Mouse (Mus musculus): ENCODE results near the gene Ldb2. TPM values are rescaled to one million over a fixed set of nuclear protein-coding genes. Genes with fewer than 3 reads are reported as not detected.
A peak's percentile ranks its signal among the peaks of the same experiment; 100 is the strongest.

The Ldb2 gene
- polyA plus RNA-seq (2012; rRNA removed), result 1.2 and 2.0 TPM in 2 replicates
- 3.0 and 4.2 TPM in 2 replicates for polyA plus RNA-seq (2014; fragmentation: Nextera tagmentation; extraction: Ambion mirVana)

DNA sequence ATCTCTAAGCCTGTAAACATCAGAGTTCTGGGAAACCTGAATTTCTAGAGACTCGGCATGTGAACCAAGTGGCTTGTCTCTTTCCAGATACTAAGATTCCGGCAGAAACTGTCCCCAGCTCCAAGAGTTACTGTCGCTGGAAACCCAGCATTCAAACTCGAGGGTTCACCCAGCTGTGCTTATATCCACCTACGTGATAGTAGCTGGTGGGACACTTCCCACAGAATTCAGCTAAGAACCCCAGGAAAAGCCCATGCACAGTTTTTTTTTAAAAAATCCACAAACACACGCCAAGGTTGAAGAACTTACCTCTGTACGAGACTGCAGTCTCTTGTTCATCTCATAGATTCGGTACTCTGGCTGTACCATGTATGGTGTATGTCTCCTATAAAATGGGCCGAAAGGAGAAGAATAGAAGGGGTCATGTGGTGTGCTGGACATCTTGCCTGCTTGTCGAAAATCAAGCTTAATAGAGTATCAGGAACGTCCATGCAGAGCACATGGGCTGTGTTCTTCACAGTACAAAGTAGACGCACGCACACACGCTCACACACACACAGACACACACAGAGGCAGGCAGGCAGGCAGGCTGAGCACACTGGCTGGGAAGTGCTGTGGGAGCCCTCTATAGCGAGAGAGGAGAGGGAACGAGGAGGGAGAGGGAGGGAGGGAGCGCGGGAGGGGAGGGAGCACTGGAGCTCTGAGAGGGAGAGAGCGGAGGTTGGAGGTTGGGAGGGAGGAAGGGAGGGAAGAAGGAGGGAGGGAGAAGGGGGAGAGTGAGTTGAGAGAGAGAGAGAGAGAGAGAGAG lies at the start of gene Ldb2:
Gene Ldb2, minus strand, starts transcription at position 628 of the 808 bp plus-strand sequence.
- Histone ChIP-seq H3K27ac (no peak within 1 kb of the TSS), H3K9ac (replicated peaks) (no peak within 1 kb of the TSS), H3K4me3 (ENCODE audit: insufficient read depth in 1 of 2, low read depth in 2 of 2, low read length in 2 of 2) (peak within 1 kb of the TSS; percentile 20 to 53), H3K4me1 (replicated peaks; ENCODE audit: control insufficient read depth in 2 of 2, insufficient read depth in 2 of 2, low read length in 1 of 2) (no peaks in the 10 kb centered on the region), H3K4me2 (ENCODE audit: low read depth) (peak within 1 kb of the TSS; percentile 28; the same call in 1 of the 2 replicates), H3K27me3 (ENCODE audit: control insufficient read depth, insufficient read depth, low read length) (no peaks in the 10 kb centered on the region), H3K36me3 (replicated peaks; ENCODE audit: control insufficient read depth, insufficient read depth, low read depth) (no peaks in the 10 kb centered on the region), H3K9me3 (ENCODE audit: control insufficient read depth, low read length) (no peaks in the 10 kb centered on the region)
- ATAC-seq (ENCODE audit: insufficient read depth) (no peak), DNase-seq (ENCODE audit: low read depth in 3 of 3, low spot score in 3 of 3) (no peak)
- WGBS (ENCODE audit: insufficient replicate concordance), result under 1% methylated on average over 19 of the region's 19 CpGs
- TF ChIP-seq CTCF (IDR thresholded peaks at IDR 0.05; ENCODE audit: low read depth), result no peak
- no peak for TF ChIP-seq EP300 (IDR thresholded peaks at IDR 0.05; ENCODE audit: low read depth)

DNA sequence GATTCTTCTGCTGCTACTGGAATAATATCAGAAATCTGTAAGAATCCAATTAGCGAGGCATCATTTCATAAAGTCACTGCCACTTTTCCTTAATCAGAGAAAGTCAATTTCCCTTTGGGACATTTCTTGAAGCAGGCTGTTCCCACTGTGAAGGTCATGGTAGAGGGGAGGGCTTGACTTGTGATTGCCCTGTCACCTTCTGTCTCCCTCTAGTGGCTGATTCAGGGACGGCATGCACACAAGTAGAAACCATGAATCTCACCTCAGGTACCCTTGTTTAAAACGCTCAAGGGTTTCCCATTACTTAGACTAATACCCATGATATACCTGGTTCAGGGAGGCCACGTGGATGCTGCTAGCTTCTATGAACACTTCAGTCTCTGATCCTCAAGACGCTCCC lies 31.8 kb upstream of the Ldb2 start:
- peak in 1 of 3 experiments; percentile 1 for DNase-seq (ENCODE audit: low read depth in 3 of 3, low spot score in 3 of 3)
- TF ChIP-seq CTCF (IDR thresholded peaks at IDR 0.05; ENCODE audit: low read depth) (peak; percentile 74), EP300 (IDR thresholded peaks at IDR 0.05; ENCODE audit: low read depth) (no peak)
- no peak for ATAC-seq (ENCODE audit: insufficient read depth)
- no peak overlapping the region for H3K27ac ChIP-seq
- H3K4me2 ChIP-seq (ENCODE audit: low read depth), result no peak overlapping the region
- no peaks in the 10 kb centered on the region for H3K4me1 ChIP-seq (replicated peaks; ENCODE audit: control insufficient read depth in 2 of 2, insufficient read depth in 2 of 2, low read length in 1 of 2)
- H3K9ac ChIP-seq (replicated peaks), result no peak overlapping the region
- no peaks in the 10 kb centered on the region for H3K27me3 ChIP-seq (ENCODE audit: control insufficient read depth, insufficient read depth, low read length)
- no peaks in the 10 kb centered on the region for H3K36me3 ChIP-seq (replicated peaks; ENCODE audit: control insufficient read depth, insufficient read depth, low read depth)
- H3K9me3 ChIP-seq (ENCODE audit: control insufficient read depth, low read length), result no peaks in the 10 kb centered on the region
- H3K4me3 ChIP-seq (ENCODE audit: insufficient read depth in 1 of 2, low read depth in 2 of 2, low read length in 2 of 2), result no peak overlapping the region
- 35% methylated on average over 5 of the region's 5 CpGs for WGBS (ENCODE audit: insufficient replicate concordance)

DNA sequence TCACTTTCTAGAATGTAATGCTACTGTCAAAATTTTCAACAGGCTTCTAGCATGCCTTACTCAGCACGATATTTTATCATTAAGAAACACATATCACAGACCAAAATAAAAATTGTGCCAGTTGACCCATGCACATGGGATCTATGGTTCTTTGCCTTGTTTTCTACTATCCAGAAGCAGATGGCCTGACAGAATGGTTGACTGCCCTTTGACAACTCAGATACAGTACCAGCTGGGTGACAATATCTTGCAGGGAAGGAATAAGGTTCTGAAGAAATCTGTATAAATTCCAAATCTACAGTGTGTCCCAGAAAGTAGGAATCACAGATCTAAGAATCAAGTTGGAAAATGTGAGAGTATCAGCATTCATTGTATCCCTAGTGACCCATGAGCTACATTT lies 16.0 kb upstream of the Ldb2 start:
- TF ChIP-seq EP300 (IDR thresholded peaks at IDR 0.05; ENCODE audit: low read depth) (no peak), CTCF (IDR thresholded peaks at IDR 0.05; ENCODE audit: low read depth) (no peak)
- no peaks in the 10 kb centered on the region for H3K4me1 ChIP-seq (replicated peaks; ENCODE audit: control insufficient read depth in 2 of 2, insufficient read depth in 2 of 2, low read length in 1 of 2)
- no peak overlapping the region for H3K4me2 ChIP-seq (ENCODE audit: low read depth)
- no peak for ATAC-seq (ENCODE audit: insufficient read depth)
- H3K9me3 ChIP-seq (ENCODE audit: control insufficient read depth, low read length), result no peaks in the 10 kb centered on the region
- WGBS (ENCODE audit: insufficient replicate concordance), result 43% methylated on average over 1 of the region's 1 CpGs
- no peaks in the 10 kb centered on the region for H3K27me3 ChIP-seq (ENCODE audit: control insufficient read depth, insufficient read depth, low read length)
- no peak for DNase-seq (ENCODE audit: low read depth in 3 of 3, low spot score in 3 of 3)
- no peaks in the 10 kb centered on the region for H3K36me3 ChIP-seq (replicated peaks; ENCODE audit: control insufficient read depth, insufficient read depth, low read depth)
- H3K9ac ChIP-seq (replicated peaks), result no peak overlapping the region
- no peak overlapping the region for H3K4me3 ChIP-seq (ENCODE audit: insufficient read depth in 1 of 2, low read depth in 2 of 2, low read length in 2 of 2)
- no peak overlapping the region for H3K27ac ChIP-seq

DNA sequence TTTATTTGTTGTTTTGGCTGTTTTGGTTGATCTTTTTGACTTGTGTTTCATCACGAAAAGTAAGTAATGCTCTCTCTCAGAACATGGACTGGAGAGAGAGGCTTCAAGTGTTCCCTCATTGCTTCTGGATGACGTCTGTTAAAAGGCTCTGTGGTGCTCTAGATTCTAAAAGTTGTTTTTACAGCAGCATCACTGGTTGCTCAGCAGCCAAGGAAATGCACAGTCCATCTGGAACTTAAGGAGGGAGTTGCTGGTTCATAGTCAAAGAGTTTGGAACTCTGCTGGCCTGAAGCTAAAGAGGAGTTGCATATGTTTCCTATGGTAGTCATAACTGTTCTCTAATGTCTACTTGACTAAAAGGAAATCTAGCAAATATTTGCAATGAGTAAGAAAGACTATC lies 6.5 kb upstream of the Ldb2 start:
- Histone ChIP-seq H3K36me3 (replicated peaks; ENCODE audit: control insufficient read depth, insufficient read depth, low read depth) (no peaks in the 10 kb centered on the region), H3K9ac (replicated peaks) (no peak overlapping the region), H3K4me2 (ENCODE audit: low read depth) (no peak overlapping the region), H3K4me1 (replicated peaks; ENCODE audit: control insufficient read depth in 2 of 2, insufficient read depth in 2 of 2, low read length in 1 of 2) (no peaks in the 10 kb centered on the region), H3K27ac (no peak overlapping the region), H3K9me3 (ENCODE audit: control insufficient read depth, low read length) (no peaks in the 10 kb centered on the region), H3K4me3 (ENCODE audit: insufficient read depth in 1 of 2, low read depth in 2 of 2, low read length in 2 of 2) (no peak overlapping the region), H3K27me3 (ENCODE audit: control insufficient read depth, insufficient read depth, low read length) (no peaks in the 10 kb centered on the region)
- TF ChIP-seq EP300 (IDR thresholded peaks at IDR 0.05; ENCODE audit: low read depth), result no peak
- TF ChIP-seq CTCF (IDR thresholded peaks at IDR 0.05; ENCODE audit: low read depth), result no peak
- 46% methylated on average over 2 of the region's 2 CpGs for WGBS (ENCODE audit: insufficient replicate concordance)
- no peak for ATAC-seq (ENCODE audit: insufficient read depth)
- no peak for DNase-seq (ENCODE audit: low read depth in 3 of 3, low spot score in 3 of 3)

DNA sequence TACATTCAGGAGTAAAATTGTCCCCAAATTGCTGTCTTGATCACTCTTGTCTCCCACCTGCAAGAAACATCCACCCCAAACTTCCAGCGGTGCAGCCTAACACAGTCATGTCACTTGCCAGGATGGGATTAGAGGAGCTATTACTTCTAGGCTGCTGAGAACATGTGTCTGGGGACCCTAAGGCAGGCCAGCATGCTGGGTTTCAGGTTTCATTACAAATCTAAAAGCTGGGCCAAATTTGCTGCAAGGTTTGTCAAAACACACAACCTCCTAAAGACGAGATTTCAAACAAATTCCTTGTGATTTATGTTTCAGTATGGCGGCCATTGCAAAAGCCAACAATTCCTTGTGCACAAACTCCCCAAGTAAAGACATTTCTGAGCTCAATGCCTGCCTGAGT lies 1.6 kb upstream of the Ldb2 start:
- Histone ChIP-seq H3K4me3 (ENCODE audit: insufficient read depth in 1 of 2, low read depth in 2 of 2, low read length in 2 of 2) (no peak overlapping the region), H3K4me2 (ENCODE audit: low read depth) (no peak overlapping the region), H3K27me3 (ENCODE audit: control insufficient read depth, insufficient read depth, low read length) (no peaks in the 10 kb centered on the region), H3K9ac (replicated peaks) (no peak overlapping the region), H3K9me3 (ENCODE audit: control insufficient read depth, low read length) (no peaks in the 10 kb centered on the region), H3K27ac (no peak overlapping the region), H3K4me1 (replicated peaks; ENCODE audit: control insufficient read depth in 2 of 2, insufficient read depth in 2 of 2, low read length in 1 of 2) (no peaks in the 10 kb centered on the region), H3K36me3 (replicated peaks; ENCODE audit: control insufficient read depth, insufficient read depth, low read depth) (no peaks in the 10 kb centered on the region)
- 27% methylated on average over 3 of the region's 3 CpGs for WGBS (ENCODE audit: insufficient replicate concordance)
- TF ChIP-seq EP300 (IDR thresholded peaks at IDR 0.05; ENCODE audit: low read depth) (no peak), CTCF (IDR thresholded peaks at IDR 0.05; ENCODE audit: low read depth) (no peak)
- no peak for DNase-seq (ENCODE audit: low read depth in 3 of 3, low spot score in 3 of 3)
- no peak for ATAC-seq (ENCODE audit: insufficient read depth)
